Mouse (Mus musculus) E14TG2a.4 (cell line): Measurements from ENCODE around the gene Csrp2.
A peak's percentile ranks its signal among the peaks of the same experiment; 100 is the strongest.

ENCODE experiments used
- H3K27me3 ChIP-seq: 2 replicates; pipeline ENCODE4 v1.6.1; 2014; ENCODE audit warnings: low read length, control low read depth; ENCODE audit not compliant: insufficient read depth
- H3K36me3 ChIP-seq: 2 replicates; pipeline ENCODE4 v1.6.1; 2014; ENCODE audit warnings: low read length, control low read depth; ENCODE audit not compliant: insufficient read depth
- H3K4me1 ChIP-seq: replicated peaks from 2 replicates; pipeline ENCODE4 v1.6.1; 2014; ENCODE audit warnings: low read depth, low read length, control low read depth
- H3K4me3 ChIP-seq: replicated peaks from 2 replicates; pipeline ENCODE4 v1.5.1; 2014; ENCODE audit warnings: mild to moderate bottlenecking, low read length
- H3K9me3 ChIP-seq: 2 replicates; pipeline ENCODE4 v1.6.1; 2014; ENCODE audit warnings: low read length, control low read depth
- CTCF ChIP-seq: conservative IDR thresholded peaks from 2 replicates; pipeline ENCODE4 v1.5.1; 2014; ENCODE audit warnings: low read length
- NANOG ChIP-seq: IDR thresholded peaks from 2 replicates; pipeline ENCODE4 v1.6.1; 2014; ENCODE audit warnings: borderline replicate concordance, low read length, mixed read lengths
- POU5F1 ChIP-seq: IDR thresholded peaks from 2 replicates; pipeline ENCODE4 v1.6.1; 2014; ENCODE audit warnings: low read length, borderline replicate concordance

The Csrp2 gene

DNA sequence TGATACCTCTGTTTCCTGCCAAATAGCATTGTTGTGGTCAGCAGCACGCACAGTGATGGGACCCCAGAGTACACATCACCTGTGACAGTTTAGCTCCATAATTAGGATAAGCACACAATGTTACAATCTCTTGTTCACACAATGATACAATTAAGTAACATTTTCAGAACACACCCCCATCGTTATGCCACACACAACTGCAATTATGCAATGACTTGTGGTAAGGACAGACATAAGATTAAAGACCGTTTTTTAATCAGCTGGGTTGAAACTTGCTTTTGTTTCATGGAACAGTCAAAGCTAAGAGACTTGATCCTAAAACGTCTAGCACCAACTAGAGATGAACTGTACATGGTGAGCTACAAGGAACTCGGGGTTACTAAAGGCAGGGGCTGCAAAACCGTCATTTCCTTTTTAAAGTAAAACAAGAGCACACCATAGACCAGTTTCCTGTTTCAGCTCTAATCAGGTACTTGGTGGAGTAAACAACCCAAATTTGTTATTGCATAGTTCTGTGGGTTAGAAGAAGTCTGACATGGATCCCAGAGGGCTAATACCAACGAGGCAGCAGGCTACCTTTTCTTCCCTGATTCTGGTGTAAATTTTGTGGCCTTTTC, 28.8 kb upstream of the Csrp2 start:
- Histone ChIP-seq H3K4me1 (peaks cover 6% of the 10 kb centered on the region), H3K9me3 (peaks cover 10% of the 10 kb centered on the region), H3K27me3 (no peaks in the 10 kb centered on the region), H3K4me3 (no peak overlapping the region), H3K36me3 (no peaks in the 10 kb centered on the region)
- TF ChIP-seq NANOG (no peak), CTCF (no peak), POU5F1 (no peak)

DNA sequence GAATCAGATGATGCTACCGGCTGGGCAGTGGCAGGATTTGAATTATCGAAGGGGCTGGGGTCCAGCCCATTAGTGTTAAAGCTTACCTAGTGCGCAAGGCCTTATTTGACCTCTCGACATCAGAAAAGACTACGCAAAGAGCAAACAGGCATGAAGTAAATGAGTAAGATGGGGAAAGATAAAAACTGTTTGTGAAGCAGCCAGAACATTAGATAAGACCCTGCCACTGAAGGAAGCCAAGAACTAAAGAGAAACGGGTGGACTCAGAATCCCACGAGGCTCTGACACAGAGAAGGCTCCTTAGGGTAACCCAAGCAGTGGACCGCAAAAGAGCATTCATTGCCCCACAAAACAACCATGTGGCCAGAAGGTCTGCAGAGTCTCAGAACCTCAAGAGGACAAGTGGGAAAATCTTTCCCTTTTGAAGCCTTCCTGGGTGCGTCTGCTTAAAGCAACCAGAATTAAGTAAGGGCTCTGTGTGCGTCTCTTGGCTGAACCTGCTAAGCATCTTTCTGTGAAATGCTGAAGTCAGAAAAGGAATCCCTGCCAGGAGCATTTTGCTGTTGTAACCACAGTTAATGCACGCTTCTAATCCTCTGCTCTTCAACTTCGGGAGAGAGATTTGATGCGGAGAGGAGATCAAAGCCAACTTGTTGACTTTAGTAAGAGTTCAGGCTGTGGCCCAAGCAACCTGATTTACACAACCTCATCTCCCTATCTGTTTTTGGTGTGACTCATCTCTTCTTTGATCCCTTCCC, 19.7 kb upstream of the Csrp2 start:
- TF ChIP-seq NANOG, result no peak
- peaks cover 16% of the 10 kb centered on the region for H3K9me3 ChIP-seq

DNA sequence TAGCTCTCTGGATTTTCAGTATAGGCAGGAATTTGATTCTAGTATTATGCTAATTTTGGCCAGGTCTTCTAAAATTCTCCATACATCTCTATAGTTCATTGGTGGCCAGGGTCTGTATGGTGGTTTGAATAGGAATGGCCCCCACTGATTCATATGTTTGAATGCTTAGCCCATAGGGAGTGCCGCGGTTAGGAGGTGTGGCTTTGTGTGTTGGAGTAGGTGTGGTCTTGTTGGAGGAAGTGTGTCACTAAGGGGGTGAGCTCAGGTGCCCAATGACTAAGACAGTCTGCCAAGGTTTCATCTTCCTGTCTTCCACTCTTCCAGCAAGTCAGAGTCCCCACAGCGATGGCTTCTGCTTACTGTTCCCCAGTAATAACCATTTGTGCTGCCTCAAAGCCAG, 15.7 kb upstream of the Csrp2 start:
- H3K27me3 ChIP-seq, result no peaks in the 10 kb centered on the region
- no peak overlapping the region for H3K4me3 ChIP-seq
- no peak for TF ChIP-seq NANOG
- no peak for TF ChIP-seq POU5F1
- no peak for TF ChIP-seq CTCF
- H3K36me3 ChIP-seq, result no peaks in the 10 kb centered on the region
- H3K4me1 ChIP-seq, result peaks cover 37% of the 10 kb centered on the region
- H3K9me3 ChIP-seq, result peaks cover 21% of the 10 kb centered on the region

More for the DNA sequence above, 19.7 kb upstream of the Csrp2 start:
- H3K36me3 ChIP-seq, result 0 out of 2 replicates have a peak, but pooled peaks cover 3% of the 10 kb centered on the region
- H3K4me3 ChIP-seq, result no peak overlapping the region
- no peaks in the 10 kb centered on the region for H3K27me3 ChIP-seq
- H3K4me1 ChIP-seq, result peaks cover 30% of the 10 kb centered on the region

DNA sequence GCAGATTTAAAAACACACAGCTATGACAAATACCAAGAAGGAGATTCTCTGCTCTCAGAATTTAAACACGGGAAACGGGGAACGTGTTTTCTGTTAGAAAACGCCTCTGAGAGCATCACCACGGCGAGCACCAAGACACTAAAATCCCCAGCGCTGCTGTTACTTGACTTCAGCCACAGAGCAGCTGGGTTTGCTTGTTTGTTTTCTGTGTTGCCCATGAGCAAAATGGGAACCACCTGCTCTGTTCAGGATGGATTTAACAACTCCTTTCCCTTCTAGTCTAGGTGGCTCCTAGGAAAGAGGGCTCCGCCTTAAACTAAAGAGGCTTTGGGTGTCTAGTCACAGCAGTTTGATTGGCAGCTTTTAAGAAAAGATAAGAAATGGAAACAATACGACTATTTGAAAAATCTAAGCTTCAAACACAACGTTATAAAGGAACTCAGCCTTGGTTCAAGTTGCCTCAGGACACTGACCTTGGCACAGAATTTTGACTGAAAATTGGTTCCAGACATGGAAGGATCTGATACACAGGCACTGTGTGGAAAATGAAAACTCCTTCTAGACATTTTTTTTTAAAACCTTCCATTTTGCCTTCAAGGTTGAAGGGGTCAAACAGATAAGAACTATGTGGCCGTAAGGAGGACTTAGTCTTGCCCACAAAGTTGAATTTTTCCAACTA, 2.8 kb upstream of the Csrp2 start:
- Histone ChIP-seq H3K9me3 (peaks cover 68% of the 10 kb centered on the region), H3K36me3 (peaks cover 5% of the 10 kb centered on the region; the same call in 1 of the 2 replicates), H3K4me3 (no peak overlapping the region), H3K27me3 (no peaks in the 10 kb centered on the region), H3K4me1 (peaks cover 22% of the 10 kb centered on the region)
- TF ChIP-seq NANOG (no peak), POU5F1 (no peak), CTCF (no peak)

DNA sequence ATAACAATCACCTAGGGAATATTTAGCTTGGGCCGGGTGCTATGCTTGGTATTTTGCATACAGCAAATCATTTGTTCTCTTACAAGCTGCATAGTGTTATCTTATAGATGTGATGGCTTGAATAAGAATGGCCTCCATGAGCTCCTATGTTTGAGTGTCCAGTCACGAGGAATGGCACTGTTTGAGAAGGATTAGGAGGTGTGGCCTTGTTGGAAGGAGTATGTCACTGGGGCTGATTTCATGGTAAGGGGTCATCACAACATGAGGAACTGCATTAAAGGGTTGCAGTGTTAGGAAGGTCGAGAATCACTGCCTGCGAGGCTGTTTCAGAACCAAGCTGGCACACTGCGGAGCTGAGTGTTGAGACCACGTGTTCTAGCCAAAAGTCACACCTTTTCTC, 2.1 kb upstream of the Csrp2 start:
- TF ChIP-seq POU5F1, result no peak
- no peak for TF ChIP-seq NANOG
- TF ChIP-seq CTCF, result no peak
- H3K36me3 ChIP-seq, result peaks cover 4% of the 10 kb centered on the region; the same call in 1 of the 2 replicates
- peaks cover 61% of the 10 kb centered on the region for H3K9me3 ChIP-seq
- H3K27me3 ChIP-seq, result no peaks in the 10 kb centered on the region
- H3K4me3 ChIP-seq, result no peak overlapping the region
- peaks cover 29% of the 10 kb centered on the region for H3K4me1 ChIP-seq

DNA sequence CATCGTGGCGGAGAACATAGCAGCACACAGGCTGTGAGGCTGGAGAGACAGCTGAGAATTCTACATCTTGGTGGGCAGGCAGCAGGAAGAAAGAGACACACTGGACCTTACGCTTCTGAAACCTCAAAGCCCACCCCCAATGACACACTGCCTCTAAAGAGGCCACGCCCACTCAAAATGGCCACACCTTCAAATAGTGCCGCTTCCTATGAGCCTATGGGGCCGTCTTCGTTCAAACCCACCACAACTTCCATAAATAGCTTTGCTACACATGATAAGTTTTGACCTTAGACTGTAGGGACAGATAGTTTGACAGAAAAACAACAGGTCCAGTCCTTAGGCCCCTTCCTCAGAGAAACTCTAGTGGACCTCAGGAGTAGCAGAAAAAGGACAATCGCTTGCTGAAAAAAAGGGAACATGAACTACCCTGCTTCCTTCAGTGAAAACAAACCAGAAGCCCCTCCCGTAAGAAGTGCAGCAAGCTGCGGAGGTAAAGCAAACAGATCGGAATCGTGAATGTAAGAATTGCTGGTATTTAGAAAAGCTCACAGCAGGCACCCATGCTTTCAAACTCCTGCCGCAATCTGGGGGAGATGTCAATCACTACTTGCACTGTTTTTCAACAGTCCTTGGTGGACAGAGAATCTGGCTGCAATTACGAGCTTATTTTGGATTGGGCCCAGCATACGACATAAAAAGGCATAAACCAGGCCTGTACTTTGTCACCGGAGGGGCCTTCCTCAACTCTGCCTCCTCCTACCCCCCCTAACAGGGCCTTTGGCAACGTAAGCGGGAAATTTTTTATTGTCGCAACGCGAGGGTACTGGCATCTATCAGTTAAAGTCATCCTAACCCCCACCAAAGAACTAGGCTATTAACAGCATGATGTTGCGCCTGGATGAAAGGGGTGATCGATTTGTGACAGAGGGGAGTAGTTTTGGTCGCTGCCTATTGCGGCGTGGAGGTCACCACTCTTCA, 886 bp upstream of the Csrp2 start:
- no peaks in the 10 kb centered on the region for H3K27me3 ChIP-seq
- H3K4me1 ChIP-seq, result peaks cover 41% of the 10 kb centered on the region
- H3K36me3 ChIP-seq, result peaks cover 10% of the 10 kb centered on the region
- H3K9me3 ChIP-seq, result peaks cover 49% of the 10 kb centered on the region
- H3K4me3 ChIP-seq, result no peak overlapping the region; the same call in 1 of the 2 replicates
- no peak for TF ChIP-seq CTCF
- no peak for TF ChIP-seq NANOG
- TF ChIP-seq POU5F1, result no peak

DNA sequence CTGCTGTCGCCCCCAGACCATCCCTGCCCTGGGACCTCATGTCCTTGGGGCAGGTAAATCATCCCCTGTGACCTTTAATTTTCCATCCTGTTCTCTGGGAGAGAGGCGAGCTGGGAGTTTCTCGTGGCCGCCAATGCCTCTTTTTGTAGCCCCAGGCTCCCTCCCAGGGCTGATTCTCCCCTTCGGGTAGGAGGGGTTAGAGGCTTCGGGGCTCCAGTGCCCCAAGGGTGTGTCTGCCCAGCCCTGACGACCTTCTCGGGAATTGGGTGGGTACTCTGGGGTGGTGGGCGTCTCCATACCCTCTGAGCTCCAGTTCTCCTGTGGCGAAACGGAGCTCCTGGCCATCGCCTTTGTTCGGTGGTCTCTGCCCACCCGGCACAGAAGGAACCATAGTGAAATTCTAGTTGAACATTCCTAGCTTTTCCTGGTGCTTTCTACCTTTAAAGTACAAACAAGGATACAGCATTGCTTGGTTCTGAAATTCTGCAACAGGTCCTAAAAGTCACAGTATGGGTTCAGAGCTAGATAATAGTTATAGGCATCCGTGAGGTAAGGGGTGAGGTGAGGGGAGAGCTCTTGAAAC, 870 bp downstream of the Csrp2 start:
- H3K4me3 ChIP-seq, result peak overlapping the region; percentile 95
- H3K36me3 ChIP-seq, result peaks cover 24% of the 10 kb centered on the region
- peaks cover 57% of the 10 kb centered on the region for H3K4me1 ChIP-seq
- no peak for TF ChIP-seq NANOG
- TF ChIP-seq POU5F1, result no peak
- TF ChIP-seq CTCF, result no peak
- peaks cover 33% of the 10 kb centered on the region for H3K9me3 ChIP-seq
- H3K27me3 ChIP-seq, result no peaks in the 10 kb centered on the region

DNA sequence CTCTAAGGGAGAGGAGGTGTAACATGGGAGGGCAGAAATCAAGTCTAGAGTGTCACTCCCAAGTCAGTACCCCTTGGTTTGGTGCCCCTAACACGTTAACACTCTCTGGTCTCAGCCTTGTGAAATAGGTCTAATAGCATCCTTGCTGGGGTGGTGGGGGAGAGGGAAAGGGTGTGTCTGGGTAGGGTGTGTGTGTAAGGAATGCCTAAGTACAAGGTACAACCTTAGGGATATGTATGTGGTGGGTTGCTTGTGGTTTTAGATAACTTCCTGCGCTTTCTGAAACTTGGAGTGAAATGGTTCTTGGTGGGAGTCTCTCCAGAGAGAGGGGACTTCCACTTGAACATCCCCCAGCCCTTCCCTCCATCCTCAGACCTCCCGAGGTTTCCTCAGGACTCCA, 2.3 kb downstream of the Csrp2 start:
- Histone ChIP-seq H3K9me3 (peaks cover 20% of the 10 kb centered on the region), H3K4me1 (peaks cover 71% of the 10 kb centered on the region)
- no peak for TF ChIP-seq CTCF
- no peak for TF ChIP-seq NANOG
- TF ChIP-seq POU5F1, result no peak

More for the DNA sequence above, 2.3 kb downstream of the Csrp2 start:
- Histone ChIP-seq H3K4me3 (peak overlapping the region; percentile 95), H3K27me3 (no peaks in the 10 kb centered on the region), H3K36me3 (peaks cover 39% of the 10 kb centered on the region)
